Mouse (Mus musculus): ENCODE measurements at regions not wholly inside any gene's neighbourhood (a gene's known extent, or its start where the extent isn't known, plus 50 kb on each side); places are given as distances from the start of the nearest gene placed in this dataset.
A peak's percentile ranks its signal among the peaks of the same experiment; 100 is the strongest.

- no peak for DNase-seq
Observed at GRCm38 (mm10) chr8:127662776-127663499, 599.2 kb downstream of the Pard3 start.

- DNase-seq = peak; percentile 17
Observed at GRCm38 (mm10) chr8:127666606-127667005, 602.9 kb downstream of the Pard3 start.

GRCm38 (mm10) chr8:127668991-127669390 is 605.3 kb downstream of the Pard3 start:
- DNase-seq = no peak

GRCm38 (mm10) chr8:127674063-127674462 is 610.4 kb downstream of the Pard3 start:
- peak; percentile 6 for DNase-seq

GRCm38 (mm10) chr8:127675377-127675776 is 611.7 kb downstream of the Pard3 start:
- DNase-seq = no peak

- DNase-seq = no peak
Observed at GRCm38 (mm10) chr8:127680205-127680604, 616.5 kb downstream of the Pard3 start.

GRCm38 (mm10) chr8:127684213-127684612 is 620.5 kb downstream of the Pard3 start:
- no peak for DNase-seq

GRCm38 (mm10) chr8:127690792-127691191 is 627.1 kb downstream of the Pard3 start:
- no peak for DNase-seq

GRCm38 (mm10) chr8:127698404-127698803 is 634.7 kb downstream of the Pard3 start:
- no peak for DNase-seq

- no peak for DNase-seq
Observed at GRCm38 (mm10) chr8:127704406-127704805, 640.7 kb downstream of the Pard3 start.

GRCm38 (mm10) chr8:127706051-127706835 is 642.5 kb downstream of the Pard3 start:
- peak; percentile 14 for DNase-seq

- DNase-seq = no peak
Observed at GRCm38 (mm10) chr8:127709439-127709838, 645.7 kb downstream of the Pard3 start.

- no peak for DNase-seq
Observed at GRCm38 (mm10) chr8:127715097-127715496, 643.3 kb upstream of the Nrp1 start.

- no peak for DNase-seq
Observed at GRCm38 (mm10) chr8:127717969-127718368, 640.4 kb upstream of the Nrp1 start.

GRCm38 (mm10) chr8:127719881-127720280 is 638.5 kb upstream of the Nrp1 start:
- DNase-seq = no peak

GRCm38 (mm10) chr8:127720593-127721290 is 637.7 kb upstream of the Nrp1 start:
- DNase-seq = peak; percentile 39

- no peak for DNase-seq
Observed at GRCm38 (mm10) chr8:127721624-127722023, 636.8 kb upstream of the Nrp1 start.

GRCm38 (mm10) chr8:127734059-127734458 is 624.3 kb upstream of the Nrp1 start:
- no peak for DNase-seq

- DNase-seq = no peak
Observed at GRCm38 (mm10) chr8:127742236-127742635, 616.2 kb upstream of the Nrp1 start.

- no peak for DNase-seq
Observed at GRCm38 (mm10) chr8:127745221-127745620, 613.2 kb upstream of the Nrp1 start.

GRCm38 (mm10) chr8:127746456-127746855 is 611.9 kb upstream of the Nrp1 start:
- no peak for DNase-seq

GRCm38 (mm10) chr8:127752871-127753270 is 605.5 kb upstream of the Nrp1 start:
- no peak for DNase-seq

All from heart, postnatal 4 days (tissue).